Mouse (Mus musculus) embryonic facial prominence, embryonic 11.5 days (tissue): ENCODE measurements around the gene Prdm4. TPM values are rescaled to one million over a fixed set of nuclear protein-coding genes. Genes with fewer than 3 reads are reported as not detected.

Experiments
- polyA plus RNA-seq: library from polyadenylated mRNA; unstranded; fragments of >200 nt; fragmentation: Nextera tagmentation; extraction: Ambion mirVana; gene quantifications from 2 replicates; pipeline ENCODE4 v1.2.1, GENCODE M21; 2014

Prdm4 gene
- polyA plus RNA-seq, 1 experiment from 2014 or later = 38.1 TPM

Other genes with a start within 250 kb of the Prdm4 start
- gene Pwp1, start 87.6 kb downstream of the Prdm4 start, polyA plus RNA-seq = 110 and 116 TPM in 2 replicates
- 0.47 and 0.50 TPM in 2 replicates for gene Ascl4, start 10.5 kb upstream of the Prdm4 start, polyA plus RNA-seq
- gene Rtcb, start 40.7 kb upstream of the Prdm4 start, polyA plus RNA-seq = 223 and 238 TPM in 2 replicates
- gene Bpifc, start 94.8 kb upstream of the Prdm4 start, polyA plus RNA-seq = 0.07 TPM in 1 of 2 replicates, not detected in the other
- 23.1 and 23.3 TPM in 2 replicates for gene Fbxo7, start 104.8 kb upstream of the Prdm4 start, polyA plus RNA-seq